Mouse (Mus musculus) mammary gland, adult 2 months (tissue): ENCODE measurements around the gene Amh. TPM values are rescaled to one million over a fixed set of nuclear protein-coding genes. Genes with fewer than 3 reads are reported as not detected.

Experiments
- polyA plus RNA-seq: library from polyadenylated mRNA; depleted of rRNA; stranded (reverse); fragments of >200 nt; gene quantifications from 2 replicates; pipeline ENCODE4 v1.2.3, GENCODE M21; 2012; ENCODE audit warnings: low replicate concordance; rRNA removed

Amh gene
- polyA plus RNA-seq, result 0.47 and 3.1 TPM in 2 replicates

DNA sequence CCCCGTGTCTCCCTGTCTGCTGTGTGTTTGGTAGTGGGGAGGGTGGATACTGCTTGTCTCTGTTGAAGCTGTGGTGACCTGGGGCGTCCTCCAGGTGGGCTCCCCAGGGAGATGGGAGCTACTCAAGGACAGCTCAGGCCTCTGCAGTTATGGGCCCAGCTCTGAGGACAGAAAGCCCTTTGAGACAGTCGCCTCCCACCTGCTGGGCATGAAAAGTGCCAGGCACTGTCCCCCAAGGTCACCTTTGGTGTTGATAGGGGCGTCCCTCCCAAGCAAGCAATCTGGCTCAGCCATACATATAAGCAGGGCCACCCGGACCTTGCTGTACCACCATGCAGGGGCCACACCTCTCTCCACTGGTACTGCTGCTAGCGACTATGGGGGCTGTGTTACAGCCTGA, at the start of gene Amh:
Gene Amh, plus strand, starts transcription at position 328 of the 400 bp plus-strand sequence.

DNA sequence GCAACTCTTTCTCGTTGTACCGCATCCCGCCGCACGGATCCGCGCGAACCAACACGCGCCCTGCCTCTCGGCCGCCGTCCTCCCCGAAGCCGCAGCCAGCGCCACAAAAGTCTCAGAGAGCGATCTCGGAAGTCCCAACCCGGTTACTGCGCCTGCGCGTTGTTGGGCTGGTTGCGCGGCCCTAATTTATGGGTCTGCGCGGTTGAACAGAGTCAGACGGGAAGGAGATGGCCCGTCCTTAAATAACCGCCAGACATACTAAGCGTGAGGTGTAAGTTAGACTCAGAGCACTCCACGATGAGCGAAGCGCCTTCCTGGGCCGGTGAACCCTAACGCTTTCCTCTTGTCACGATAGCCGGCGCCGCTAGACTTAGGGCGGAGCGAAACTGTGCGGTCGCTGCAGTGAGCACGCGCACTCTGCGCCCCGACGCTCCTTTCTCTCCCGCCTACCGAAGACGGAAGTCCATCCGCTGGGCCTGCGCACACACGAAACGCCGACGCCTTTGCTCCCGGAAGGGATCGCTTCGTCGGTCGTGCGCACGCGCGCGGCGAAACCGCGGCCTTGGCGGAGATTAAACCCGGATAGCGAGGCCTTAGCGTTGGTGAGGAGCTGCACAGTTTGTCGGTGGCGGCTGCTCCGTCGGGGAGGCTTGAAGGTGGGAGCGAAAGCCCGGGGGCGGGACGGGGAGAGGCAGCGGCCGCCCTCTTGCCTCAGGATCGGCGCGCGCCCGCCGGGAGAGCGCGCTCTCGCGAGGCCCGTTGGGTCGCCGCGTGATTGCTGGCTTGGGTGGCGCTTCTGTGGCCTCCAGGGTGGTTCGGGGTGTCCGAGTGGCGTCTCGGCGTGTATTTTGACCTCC, 6.7 kb upstream of the Amh start, which contains the start of the genes Sf3a2 and Plekhj1:
Gene Sf3a2, plus strand, starts transcription at position 49 of the 857 bp plus-strand sequence.
Gene Plekhj1, minus strand, starts transcription at position 477 of the 857 bp plus-strand sequence.

DNA sequence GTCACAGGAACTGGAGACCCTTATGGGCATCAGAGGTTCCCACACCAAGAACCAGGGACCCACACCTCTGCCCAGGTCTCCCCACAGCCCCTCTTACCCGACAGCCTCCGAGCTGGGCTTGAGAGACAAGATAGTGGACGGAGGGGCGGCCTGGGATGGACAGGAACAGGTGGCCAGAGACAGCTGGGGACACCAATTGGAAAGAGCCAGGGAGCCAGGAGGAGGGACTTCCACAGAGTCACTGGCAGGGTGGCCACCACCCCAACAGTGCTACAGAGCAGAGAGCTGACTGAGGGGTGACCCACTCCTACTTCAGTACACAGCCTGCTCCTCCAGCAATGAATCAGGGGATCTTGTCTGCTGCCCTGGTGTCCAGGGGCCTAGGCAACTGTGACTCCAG, 8.3 kb downstream of the Amh start, which contains the start of gene Jsrp1:
Gene Jsrp1, minus strand, starts transcription at position 133 of the 400 bp plus-strand sequence.

DNA sequence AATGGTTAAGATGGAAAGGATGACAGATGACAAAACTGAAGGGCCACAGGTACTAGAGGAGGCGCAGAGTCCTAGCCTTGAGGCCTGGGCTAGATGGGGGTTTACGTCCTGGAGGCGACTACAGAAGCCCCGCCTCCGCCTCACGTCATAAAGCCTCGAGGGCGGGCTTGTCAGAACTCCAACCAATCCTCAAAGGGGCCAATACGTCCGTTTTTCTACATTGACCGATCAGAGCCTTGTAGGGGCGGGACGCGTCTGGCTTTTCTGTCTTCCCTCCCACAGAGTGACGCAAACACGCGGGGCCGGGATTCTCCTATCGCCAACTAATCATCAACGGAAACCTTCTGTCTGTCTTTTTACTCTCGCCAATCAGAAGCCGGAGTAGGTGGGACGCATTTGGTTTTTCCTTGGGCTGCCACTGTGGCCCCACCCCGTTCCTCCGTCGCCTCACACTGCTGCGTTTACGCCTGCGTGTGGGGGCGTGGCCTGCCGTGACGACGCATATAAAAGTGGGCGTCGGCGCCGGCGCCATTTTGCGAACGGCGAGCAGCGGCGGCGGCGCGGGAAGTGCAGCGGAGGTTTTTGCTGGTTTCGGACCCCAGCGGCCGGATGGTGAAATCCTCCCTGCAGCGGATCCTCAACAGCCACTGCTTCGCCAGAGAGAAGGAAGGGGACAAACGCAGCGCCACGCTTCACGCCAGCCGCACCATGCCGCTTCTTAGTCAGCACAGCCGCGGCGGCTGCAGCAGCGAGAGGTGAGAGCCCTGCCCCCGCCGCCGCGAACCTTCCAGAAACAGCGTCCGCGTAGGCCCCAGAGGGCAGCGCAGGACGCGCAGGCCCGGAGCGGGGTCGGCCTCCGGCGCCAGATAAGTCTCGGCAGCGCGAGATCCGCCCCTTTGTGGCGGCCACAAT, 21.4 kb downstream of the Amh start, which contains the start of gene Oaz1:
Gene Oaz1, plus strand, starts transcription at position 506 of the 912 bp plus-strand sequence.

DNA sequence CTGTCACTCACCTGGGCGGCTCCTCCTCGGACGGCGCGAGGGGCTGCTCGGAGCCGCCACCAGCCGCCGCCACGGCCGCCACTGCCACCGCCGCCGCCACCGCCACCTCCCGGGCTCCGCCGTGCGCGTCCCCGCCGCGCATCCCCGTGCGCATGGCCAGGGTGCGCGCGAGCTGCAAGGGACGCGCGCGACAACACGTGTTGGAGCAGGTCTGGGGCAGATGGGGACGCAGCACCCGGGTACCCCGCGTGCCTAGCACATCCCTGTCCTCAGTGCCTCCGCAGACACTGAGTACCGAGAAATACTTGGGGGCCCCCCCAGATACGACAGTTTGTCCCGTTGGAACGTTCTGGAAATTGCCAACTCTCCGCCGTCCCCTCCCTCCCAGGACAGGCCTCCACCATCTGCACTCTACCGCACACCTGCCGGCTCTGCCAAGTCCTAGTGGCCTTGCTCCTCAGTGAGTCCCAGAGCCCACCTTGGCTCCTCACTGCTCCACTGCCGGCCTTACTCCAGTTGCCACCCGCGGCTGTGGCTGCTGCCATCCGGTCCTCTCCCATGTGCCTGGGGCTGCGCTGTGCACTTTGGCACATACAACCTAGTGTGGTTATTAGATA, 39.0 kb downstream of the Amh start, which contains the start of gene Lingo3:
Gene Lingo3, minus strand, starts transcription at position 109 of the 617 bp plus-strand sequence.

DNA sequence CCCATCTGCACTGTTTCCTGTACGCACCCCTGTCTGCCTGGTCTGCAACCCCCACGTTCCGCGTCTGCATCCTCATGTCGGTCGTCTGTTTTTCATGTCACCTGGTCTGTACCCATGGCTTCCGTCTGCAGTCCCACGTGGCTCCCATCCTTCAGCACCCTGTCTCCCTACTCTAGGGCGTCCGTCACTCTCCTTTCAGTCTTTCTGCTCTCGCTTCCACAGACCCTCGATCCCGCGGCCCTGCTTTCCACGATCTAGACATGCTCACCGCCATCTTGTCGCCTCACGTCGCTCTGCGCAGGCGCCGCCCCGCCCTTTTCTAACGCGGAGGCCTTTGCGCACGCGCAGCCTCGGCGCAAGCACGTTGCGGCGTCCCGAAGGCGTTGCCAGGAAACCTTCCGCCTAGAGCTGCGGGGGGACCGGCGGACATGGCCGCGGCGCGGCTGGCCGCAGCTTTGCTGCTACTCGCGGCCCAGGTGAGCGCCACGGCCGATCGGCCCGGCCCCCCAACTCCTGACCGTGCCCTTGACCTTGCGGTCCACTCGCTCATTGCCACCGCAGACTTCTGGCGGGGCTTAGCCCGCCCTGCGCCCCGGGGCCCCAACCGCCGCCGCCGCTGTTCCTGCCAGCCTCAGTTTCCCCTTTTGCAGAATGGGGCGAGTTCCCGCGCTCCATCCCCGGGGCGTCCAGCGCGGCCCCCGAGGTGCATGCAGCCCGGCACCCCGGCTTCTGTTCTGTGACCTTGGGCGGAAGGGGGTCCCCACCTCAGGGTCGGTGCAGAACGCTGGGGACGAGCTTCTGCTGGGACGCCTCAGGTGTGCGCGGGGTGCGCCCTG, 50.1 kb downstream of the Amh start, which contains the start of the genes Lsm7 and Sppl2b:
Gene Lsm7, minus strand, starts transcription at position 297 of the 836 bp plus-strand sequence.
Gene Sppl2b, plus strand, starts transcription at position 363 of the 836 bp plus-strand sequence.

Other genes with a start within 250 kb of the Amh start
- 51.6 and 93.8 TPM in 2 replicates for gene Rexo1, start 243.7 kb upstream of the Amh start, polyA plus RNA-seq
- gene Klf16, start 227.9 kb upstream of the Amh start, polyA plus RNA-seq, result 17.2 and 59.7 TPM in 2 replicates
- 205 and 464 TPM in 2 replicates for gene Abhd17a, start 214.9 kb upstream of the Amh start, polyA plus RNA-seq
- gene Scamp4, start 202.4 kb upstream of the Amh start, polyA plus RNA-seq, result 135 and 145 TPM in 2 replicates
- 11.8 and 32.4 TPM in 2 replicates for gene Adat3, start 202.4 kb upstream of the Amh start, polyA plus RNA-seq
- gene Gm49322, start 199.2 kb upstream of the Amh start, polyA plus RNA-seq, result 2.7 and 3.6 TPM in 2 replicates
- gene Csnk1g2, start 182.4 kb upstream of the Amh start, polyA plus RNA-seq, result 181 and 382 TPM in 2 replicates
- gene Btbd2, start 148.2 kb upstream of the Amh start, polyA plus RNA-seq, result 87.3 and 118 TPM in 2 replicates
- 740 and 1,180 TPM in 2 replicates for gene Mknk2, start 127.1 kb upstream of the Amh start, polyA plus RNA-seq
- gene Mob3a, start 103.3 kb upstream of the Amh start, polyA plus RNA-seq, result 80.9 and 125 TPM in 2 replicates
- 46.0 and 58.0 TPM in 2 replicates for gene Izumo4, start 103.1 kb upstream of the Amh start, polyA plus RNA-seq
- 127 and 144 TPM in 2 replicates for gene Ap3d1, start 63.0 kb upstream of the Amh start, polyA plus RNA-seq
- 18.6 and 59.0 TPM in 2 replicates for gene Dot1l, start 50.0 kb upstream of the Amh start, polyA plus RNA-seq
- 28.5 and 70.7 TPM in 2 replicates for gene Sf3a2, start 7.0 kb upstream of the Amh start, polyA plus RNA-seq
- 48.7 and 79.2 TPM in 2 replicates for gene Plekhj1, start 6.6 kb upstream of the Amh start, polyA plus RNA-seq
- gene Jsrp1, start 8.3 kb downstream of the Amh start, polyA plus RNA-seq, result 0.38 and 44.2 TPM in 2 replicates
- 1,126 and 1,128 TPM in 2 replicates for gene Oaz1, start 21.4 kb downstream of the Amh start, polyA plus RNA-seq
- gene Lingo3, start 38.8 kb downstream of the Amh start, polyA plus RNA-seq, result 3.3 TPM in 1 of 2 replicates, not detected in the other
- 89.6 and 111 TPM in 2 replicates for gene Lsm7, start 50.0 kb downstream of the Amh start, polyA plus RNA-seq
- gene Sppl2b, start 50.0 kb downstream of the Amh start, polyA plus RNA-seq, result 96.5 and 123 TPM in 2 replicates
- 0.13 and 0.14 TPM in 2 replicates for gene Tmprss9, start 66.6 kb downstream of the Amh start, polyA plus RNA-seq
- gene Timm13, start 95.7 kb downstream of the Amh start, polyA plus RNA-seq, result 202 and 257 TPM in 2 replicates
- gene Lmnb2, start 113.0 kb downstream of the Amh start, polyA plus RNA-seq, result 11.2 and 14.6 TPM in 2 replicates
- 31.8 and 52.6 TPM in 2 replicates for gene Gadd45b, start 124.8 kb downstream of the Amh start, polyA plus RNA-seq
- gene Gng7, start 209.7 kb downstream of the Amh start, polyA plus RNA-seq, result 6.4 and 7.3 TPM in 2 replicates
- 0.09 and 0.27 TPM in 2 replicates for gene Diras1, start 220.4 kb downstream of the Amh start, polyA plus RNA-seq
- gene Slc39a3, start 232.2 kb downstream of the Amh start, polyA plus RNA-seq, result 36.6 and 42.0 TPM in 2 replicates